Comparison of ENCODE assay signal across 12 mouse cellular contexts in the genomic region with DNA sequence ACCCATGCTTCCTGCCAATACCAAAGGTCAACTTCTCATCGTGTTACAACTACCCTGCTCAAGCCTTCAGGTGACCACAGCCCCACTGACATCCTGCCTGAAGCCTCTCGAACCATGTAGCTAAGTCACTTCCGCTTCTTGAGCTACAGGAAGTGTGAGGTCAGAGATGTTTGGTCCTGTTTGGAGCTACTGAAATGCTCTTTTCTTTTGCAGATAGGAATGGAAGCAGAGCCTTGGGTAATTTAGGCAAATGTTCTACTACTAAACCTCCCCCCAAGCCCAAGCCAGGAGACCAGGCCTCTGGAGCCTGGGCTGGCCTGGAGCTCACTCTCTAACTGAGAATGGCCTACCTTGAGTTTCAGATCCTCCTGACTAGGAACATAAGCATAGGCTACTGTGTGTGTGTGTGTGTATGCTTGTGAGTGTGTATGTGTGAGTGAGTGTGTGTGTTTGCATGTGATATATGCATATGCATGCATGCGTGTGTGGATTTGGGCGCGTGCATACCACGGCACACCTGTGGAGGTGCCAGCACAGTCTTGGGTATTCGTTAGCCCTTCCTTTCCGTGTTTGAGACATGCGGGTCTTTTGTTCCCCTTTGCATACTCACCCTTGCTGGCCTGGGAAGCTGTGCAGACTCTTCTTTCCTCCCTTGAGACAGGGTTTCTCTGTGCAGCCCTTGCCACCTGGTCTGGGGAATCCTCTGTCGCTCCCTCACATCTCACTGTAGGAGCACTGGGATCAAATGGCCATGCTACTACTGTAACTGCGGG. TPM values are rescaled to one million over a fixed set of nuclear protein-coding genes. Genes with fewer than 3 reads are reported as not detected.
DNase-seq lines count a peak whose midpoint lies in the region; ATAC-seq and TF ChIP-seq lines count a peak whose summit lies in the region.
"Had no signal": no experiment of that assay in that cellular context is flagged by ENCODE, and none has a peak within 500 bp of the region (broad histone marks: within the 10 kb centered on the region; RNA-seq: fewer than 3 reads in every experiment).

No protein-coding gene starts in this region.

- no peak for TF ChIP-seq CTCF in small intestine, adult 2 months (IDR thresholded peaks at IDR 0.05; ENCODE audit: extremely low read depth, insufficient read length, insufficient replicate concordance, low read depth, low read length)

- WGBS in lung, embryonic 16.5 days = 73% methylated on average over 12 of the region's 12 CpGs
- WGBS in small intestine, adult 2 months = 85% methylated on average over 12 of the region's 12 CpGs
- 86% methylated on average over 12 of the region's 12 CpGs for WGBS in intestine, embryonic 15.5 days

- no peaks in the 10 kb centered on the region for H3K36me3 ChIP-seq in lung, embryonic 16.5 days (ENCODE audit: control insufficient read depth, insufficient read depth, low read length)
- no peaks in the 10 kb centered on the region for H3K36me3 ChIP-seq in small intestine, adult 2 months (ENCODE audit: control insufficient read depth, insufficient read depth, low read length)
- H3K36me3 ChIP-seq in intestine, embryonic 15.5 days = no peaks in the 10 kb centered on the region
- H3K36me3 ChIP-seq: limb, embryonic 12.5 days had no signal

- intact Hi-C loops in gastrocnemius, postnatal 36 days (cut with DNase I) = no loop called here

- H3K27me3 ChIP-seq in lung, embryonic 16.5 days (ENCODE audit: control insufficient read depth, insufficient read depth, low read depth, low read length) = no peaks in the 10 kb centered on the region
- no peaks in the 10 kb centered on the region for H3K27me3 ChIP-seq in small intestine, adult 2 months (ENCODE audit: control insufficient read depth, insufficient read depth, low read length)
- H3K27me3 ChIP-seq in intestine, embryonic 15.5 days (replicated peaks) = no peaks in the 10 kb centered on the region
- H3K27me3 ChIP-seq: limb, embryonic 12.5 days had no signal

- TF ChIP-seq POLR2A in small intestine, adult 2 months (IDR thresholded peaks at IDR 0.05; ENCODE audit: low read depth, low read length) = no peak

- H3K9me3 ChIP-seq in lung, embryonic 16.5 days (ENCODE audit: control insufficient read depth, low read length) = no peaks in the 10 kb centered on the region
- H3K9me3 ChIP-seq in intestine, embryonic 15.5 days = no peaks in the 10 kb centered on the region
- H3K9me3 ChIP-seq: limb, embryonic 12.5 days had no signal

- DNase-seq in lung, adult 18-20 months = no peak
- no peak for DNase-seq in retina, postnatal 1 day
- DNase-seq in gastrocnemius, postnatal 36 days = no peak
- DNase-seq: embryo, embryonic 11 days; forebrain, postnatal 0 days; kidney, postnatal 36 days; right cerebral cortex, adult 18-20 months had no signal

- no peak overlapping the region for H3K9ac ChIP-seq in lung, embryonic 16.5 days (ENCODE audit: low read length)
- H3K9ac ChIP-seq in intestine, embryonic 15.5 days = no peak overlapping the region
- H3K9ac ChIP-seq: forebrain, postnatal 0 days; limb, embryonic 12.5 days had no signal

- 0 out of 2 replicates have a peak overlapping the region, but pooled peaks have one; percentile 20 for H3K27ac ChIP-seq in lung, embryonic 16.5 days (ENCODE audit: low read length)
- peak overlapping the region; percentile 28 for H3K27ac ChIP-seq in small intestine, adult 2 months (ENCODE audit: insufficient read depth, low read depth, low read length)
- no peak overlapping the region for H3K27ac ChIP-seq in intestine, embryonic 15.5 days
- H3K27ac ChIP-seq: limb, embryonic 12.5 days had no signal

- no peak overlapping the region for H3K4me3 ChIP-seq in lung, embryonic 16.5 days (ENCODE audit: low read length)
- H3K4me3 ChIP-seq in small intestine, adult 2 months (ENCODE audit: low read depth, low read length) = no peak overlapping the region
- H3K4me3 ChIP-seq in intestine, embryonic 15.5 days (replicated peaks) = no peak overlapping the region
- H3K4me3 ChIP-seq: limb, embryonic 12.5 days had no signal

- H3K4me1 ChIP-seq in lung, embryonic 16.5 days (replicated peaks; ENCODE audit: control insufficient read depth, insufficient read depth, low read length) = peaks cover 16% of the 10 kb centered on the region; the same call in 1 of the 2 replicates
- H3K4me1 ChIP-seq in small intestine, adult 2 months (ENCODE audit: control insufficient read depth, insufficient read depth, insufficient read length, low read length) = peaks cover 14% of the 10 kb centered on the region; the same call in 1 of the 2 replicates
- peaks cover 7% of the 10 kb centered on the region; the same call in 1 of the 2 replicates for H3K4me1 ChIP-seq in intestine, embryonic 15.5 days (replicated peaks)

- ATAC-seq in lung, embryonic 16.5 days (ENCODE audit: low read depth) = 0 out of 2 replicates have a peak, but pooled peaks have one; percentile 24
- ATAC-seq in inflammation-experienced regulatory T-cells, adult 6 months = peak; percentile 87
- no peak for ATAC-seq in intestine, embryonic 15.5 days
- ATAC-seq: forebrain, postnatal 0 days had no signal

- H3K4me2 ChIP-seq in lung, embryonic 16.5 days (ENCODE audit: low read depth, low read length) = no peak overlapping the region
- H3K4me2 ChIP-seq in intestine, embryonic 15.5 days (replicated peaks) = no peak overlapping the region
- H3K4me2 ChIP-seq: limb, embryonic 12.5 days had no signal

RNA-seq across cellular contexts. Expression of a gene that starts 28.5 kb away (rescaled TPM):
- 106 TPM in 2 replicates for polyA plus RNA-seq in lung, embryonic 16.5 days (2015; fragmentation: Nextera tagmentation; extraction: Ambion mirVana)
- polyA plus RNA-seq in inflammation-experienced regulatory T-cells, adult 6 months (2017; shearing (Covaris generic)) = 100 to 1,000 TPM in 1 of 3 experiments, 10 to 100 TPM in 2; 87.2 to 108 (median 97.6) TPM
- polyA plus RNA-seq in small intestine, adult 2 months (2012; rRNA removed) = 8.3 and 14.0 TPM in 2 replicates
- 10 to 100 TPM; 20.1 to 21.9 TPM for total RNA-seq in gastrocnemius, postnatal 36 days (2021)
- 84.7 and 90.3 TPM in 2 replicates for polyA plus RNA-seq in intestine, embryonic 15.5 days (2015; fragmentation: Nextera tagmentation; extraction: Ambion mirVana)
